Mouse (Mus musculus) Muller cell, postnatal 12 days (primary cell): ENCODE data around the gene Tnfsf9.
"Not testable (repeated sequence)": the region's sequence is repeated elsewhere in the genome, so short reads cannot be mapped to it uniquely, and the experiment has no call there.

Experiments used
- DNase-seq: peaks from one replicate; pipeline ENCODE4 v3.0.0-alpha.2; 2015; ENCODE audit errors: inconsistent ontology term

The Tnfsf9 gene

GRCm38 (mm10) chr17:57134021-57134420 lies 28.9 kb downstream of the Tnfsf9 start:
- DNase-seq, result not testable (repeated sequence)

GRCm38 (mm10) chr17:57134693-57135092 lies 29.6 kb downstream of the Tnfsf9 start:
- no peak for DNase-seq

GRCm38 (mm10) chr17:57135635-57136034 lies 30.5 kb downstream of the Tnfsf9 start:
- DNase-seq, result no peak

GRCm38 (mm10) chr17:57138676-57139075 lies 33.6 kb downstream of the Tnfsf9 start:
- DNase-seq, result no peak

GRCm38 (mm10) chr17:57139708-57140107 lies 34.6 kb downstream of the Tnfsf9 start:
- no peak for DNase-seq

GRCm38 (mm10) chr17:57143704-57144103 lies 38.6 kb downstream of the Tnfsf9 start:
- no peak for DNase-seq

- no peak for DNase-seq
Observed at GRCm38 (mm10) chr17:57145115-57145514, 40.0 kb downstream of the Tnfsf9 start.

GRCm38 (mm10) chr17:57148343-57148742 lies 43.2 kb downstream of the Tnfsf9 start:
- no peak for DNase-seq

GRCm38 (mm10) chr17:57148994-57149803 lies 44.1 kb downstream of the Tnfsf9 start, which contains the start of gene Cd70:
TSS of gene Cd70 (minus strand) at chr17:57149777.
- peak; percentile 17 for DNase-seq

- DNase-seq, result no peak
Observed at GRCm38 (mm10) chr17:57153006-57153405, 47.9 kb downstream of the Tnfsf9 start.

GRCm38 (mm10) chr17:57153787-57154186 lies 48.7 kb downstream of the Tnfsf9 start:
- no peak for DNase-seq
